Mouse (Mus musculus) neural tube, embryonic 12.5 days (tissue): ENCODE data around the gene 4930402H24Rik. TPM values are rescaled to one million over a fixed set of nuclear protein-coding genes. Genes with fewer than 3 reads are reported as not detected.

ENCODE experiments used
- ATAC-seq: fragments of 200-750 bp; cut with Nextera tagmentation; 2 replicates; pipeline ENCODE4 v1.8.0; 2017; ENCODE audit warnings: low read depth, mild to moderate bottlenecking, moderate TSS enrichment, moderate library complexity; ENCODE audit not compliant: low FRiP score
- H3K27ac ChIP-seq: fragments of 300-500 bp; sonication (generic); 2 replicates; pipeline ENCODE4 v1.5.1; 2016
- H3K27me3 ChIP-seq: fragments of 300-500 bp; sonication (generic); replicated peaks from 2 replicates; pipeline ENCODE4 v1.6.1; 2016; ENCODE audit warnings: mild to moderate bottlenecking
- H3K36me3 ChIP-seq: fragments of 300-500 bp; sonication (generic); 2 replicates; pipeline ENCODE4 v1.6.1; 2016; ENCODE audit warnings: mild to moderate bottlenecking
- H3K4me1 ChIP-seq: fragments of 300-500 bp; sonication (generic); 2 replicates; pipeline ENCODE4 v1.6.1; 2016
- H3K4me2 ChIP-seq: fragments of 300-500 bp; sonication (generic); replicated peaks from 2 replicates; pipeline ENCODE4 v1.6.1; 2016; ENCODE audit warnings: mild to moderate bottlenecking
- H3K4me3 ChIP-seq: fragments of 300-500 bp; sonication (generic); 2 replicates; pipeline ENCODE4 v1.5.1; 2016
- H3K9ac ChIP-seq: fragments of 300-500 bp; sonication (generic); 2 replicates; pipeline ENCODE4 v1.6.1; 2016; ENCODE audit warnings: mild to moderate bottlenecking
- H3K9me3 ChIP-seq: fragments of 300-500 bp; sonication (generic); 2 replicates; pipeline ENCODE4 v1.6.1; 2016; ENCODE audit warnings: mild to moderate bottlenecking
- WGBS: fragments of 180-500 bp; shearing (Covaris S2); methylation state at CpG from one replicate; pipeline ENCODE4 v1.1.7; 2016; 5-methylcytosine and 5-hydroxymethylcytosine counted together
- polyA plus RNA-seq: library from polyadenylated mRNA; unstranded; fragments of >200 nt; fragmentation: Nextera tagmentation; extraction: Ambion mirVana; gene quantifications from 2 replicates; pipeline ENCODE4 v1.2.1, GENCODE M21; 2016

4930402H24Rik gene
- polyA plus RNA-seq, 1 experiment from 2014 or later = 86.6 TPM

DNA sequence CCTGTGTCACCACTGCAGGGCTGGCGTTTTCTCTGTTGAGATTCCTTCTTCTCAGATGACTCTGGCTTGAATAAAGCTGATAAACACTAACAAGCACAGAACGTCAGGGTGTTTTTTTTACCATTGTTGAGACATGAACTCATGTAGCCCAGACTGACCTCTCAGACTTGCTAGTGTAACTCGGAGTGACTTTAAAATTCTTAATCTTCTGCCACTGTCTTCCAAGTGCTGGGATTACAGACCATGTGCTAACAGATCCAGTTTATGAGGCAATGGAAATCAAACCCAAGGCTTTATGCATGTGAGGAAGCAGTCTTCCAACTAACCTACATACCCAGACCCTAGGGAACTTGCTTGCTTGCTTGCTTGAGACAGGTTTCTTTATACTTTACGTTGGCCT is 56.5 kb downstream of the 4930402H24Rik start:
- 0 out of 2 replicates have a peak, but pooled peaks cover 3% of the 10 kb centered on the region for H3K27me3 ChIP-seq
- H3K4me2 ChIP-seq = no peak overlapping the region
- H3K36me3 ChIP-seq = no peaks in the 10 kb centered on the region
- no peaks in the 10 kb centered on the region for H3K9me3 ChIP-seq
- H3K27ac ChIP-seq = no peak overlapping the region
- no peak overlapping the region for H3K9ac ChIP-seq
- H3K4me1 ChIP-seq = no peaks in the 10 kb centered on the region
- no peak overlapping the region for H3K4me3 ChIP-seq
- ATAC-seq = no peak
- WGBS = 82% methylated on average over 4 of the region's 4 CpGs

- H3K27me3 ChIP-seq = 0 out of 2 replicates have a peak, but pooled peaks cover 3% of the 10 kb centered on the region
- H3K4me2 ChIP-seq = no peak overlapping the region
- no peaks in the 10 kb centered on the region for H3K9me3 ChIP-seq
- H3K9ac ChIP-seq = no peak overlapping the region
- no peaks in the 10 kb centered on the region for H3K36me3 ChIP-seq
- H3K4me1 ChIP-seq = no peaks in the 10 kb centered on the region
- no peak overlapping the region for H3K4me3 ChIP-seq
- no peak overlapping the region for H3K27ac ChIP-seq
- ATAC-seq = no peak
- 90% methylated on average over 4 of the region's 4 CpGs for WGBS
These were observed 57.9 kb downstream of the 4930402H24Rik start for GRCm38 (mm10) chr2:130848313-130848712.

GRCm38 (mm10) chr2:130843623-130844022 is 62.6 kb downstream of the 4930402H24Rik start:
- H3K4me3 ChIP-seq = no peak overlapping the region
- no peaks in the 10 kb centered on the region for H3K27me3 ChIP-seq
- H3K36me3 ChIP-seq = no peaks in the 10 kb centered on the region
- H3K9me3 ChIP-seq = no peaks in the 10 kb centered on the region
- ATAC-seq = no peak
- no peaks in the 10 kb centered on the region for H3K4me1 ChIP-seq
- H3K4me2 ChIP-seq = no peak overlapping the region
- 64% methylated on average over 2 of the region's 2 CpGs for WGBS
- H3K27ac ChIP-seq = no peak overlapping the region
- H3K9ac ChIP-seq = no peak overlapping the region

GRCm38 (mm10) chr2:130840846-130841245 is 65.4 kb downstream of the 4930402H24Rik start:
- Histone ChIP-seq H3K9ac (peak overlapping the region; percentile 42; the same call in 1 of the 2 replicates), H3K4me1 (peaks cover 4% of the 10 kb centered on the region), H3K36me3 (peaks cover 5% of the 10 kb centered on the region; the same call in 1 of the 2 replicates), H3K4me2 (peak overlapping the region; percentile 81), H3K27me3 (no peaks in the 10 kb centered on the region), H3K27ac (peak overlapping the region; percentile 62), H3K9me3 (no peaks in the 10 kb centered on the region), H3K4me3 (peak overlapping the region; percentile 96; the same call in 1 of the 2 replicates)
- peak; percentile 82 for ATAC-seq
- WGBS = 1% methylated on average over 4 of the region's 4 CpGs

GRCm38 (mm10) chr2:130839874-130840661 is 66.1 kb downstream of the 4930402H24Rik start:
- H3K9me3 ChIP-seq = no peaks in the 10 kb centered on the region
- peak overlapping the region; percentile 91 for H3K9ac ChIP-seq
- H3K27me3 ChIP-seq = no peaks in the 10 kb centered on the region
- ATAC-seq = peak; percentile 88
- H3K27ac ChIP-seq = peak overlapping the region; percentile 96
- peaks cover 7% of the 10 kb centered on the region; the same call in 1 of the 2 replicates for H3K36me3 ChIP-seq
- WGBS = under 1% methylated on average over 76 of the region's 77 CpGs
- H3K4me2 ChIP-seq = peak overlapping the region; percentile 81
- H3K4me1 ChIP-seq = peaks cover 4% of the 10 kb centered on the region
- peak overlapping the region; percentile 96 for H3K4me3 ChIP-seq

GRCm38 (mm10) chr2:130839528-130839873 is 66.7 kb downstream of the 4930402H24Rik start:
- peak overlapping the region; percentile 91 for H3K9ac ChIP-seq
- H3K4me3 ChIP-seq = peak overlapping the region; percentile 96
- peak overlapping the region; percentile 96 for H3K27ac ChIP-seq
- peaks cover 12% of the 10 kb centered on the region; the same call in 1 of the 2 replicates for H3K36me3 ChIP-seq
- peak overlapping the region; percentile 81 for H3K4me2 ChIP-seq
- peak; percentile 51 for ATAC-seq
- no peaks in the 10 kb centered on the region for H3K27me3 ChIP-seq
- peaks cover 4% of the 10 kb centered on the region for H3K4me1 ChIP-seq
- 1% methylated on average over 19 of the region's 19 CpGs for WGBS
- H3K9me3 ChIP-seq = no peaks in the 10 kb centered on the region

DNA sequence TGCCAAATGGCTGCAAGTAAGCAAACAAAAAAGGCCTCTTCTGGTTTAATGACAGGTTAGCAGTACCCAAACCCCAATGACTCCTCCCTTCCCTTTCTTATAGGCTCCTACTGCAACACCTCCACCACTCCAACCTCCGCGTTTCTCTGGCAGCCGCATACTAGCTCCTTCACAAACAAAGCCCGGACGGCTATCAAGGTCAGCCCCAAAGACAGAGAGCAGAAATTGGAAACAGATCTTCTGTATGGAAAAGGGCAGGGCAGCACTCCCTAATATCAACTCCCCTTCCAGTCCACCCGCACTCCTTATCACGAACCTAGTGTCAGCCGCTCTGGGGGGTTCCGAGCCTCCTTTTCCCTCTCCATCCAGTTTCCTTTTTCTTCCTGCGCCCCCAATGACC is 67.1 kb downstream of the 4930402H24Rik start:
- H3K9me3 ChIP-seq = no peaks in the 10 kb centered on the region
- peak overlapping the region; percentile 96 for H3K4me3 ChIP-seq
- peak overlapping the region; percentile 81 for H3K4me2 ChIP-seq
- H3K36me3 ChIP-seq = peaks cover 12% of the 10 kb centered on the region; the same call in 1 of the 2 replicates
- H3K9ac ChIP-seq = peak overlapping the region; percentile 91
- no peaks in the 10 kb centered on the region for H3K27me3 ChIP-seq
- peaks cover 4% of the 10 kb centered on the region for H3K4me1 ChIP-seq
- no peak for ATAC-seq
- peak overlapping the region; percentile 96 for H3K27ac ChIP-seq
- 2% methylated on average over 10 of the region's 10 CpGs for WGBS

GRCm38 (mm10) chr2:130838131-130838530 is 68.1 kb downstream of the 4930402H24Rik start:
- Histone ChIP-seq H3K27ac (no peak overlapping the region), H3K9me3 (no peaks in the 10 kb centered on the region), H3K36me3 (peaks cover 12% of the 10 kb centered on the region; the same call in 1 of the 2 replicates), H3K4me3 (peak overlapping the region; percentile 96), H3K27me3 (no peaks in the 10 kb centered on the region), H3K4me2 (peak overlapping the region; percentile 81), H3K9ac (peak overlapping the region; percentile 91; the same call in 1 of the 2 replicates), H3K4me1 (peaks cover 8% of the 10 kb centered on the region)
- WGBS = 85% methylated on average over 1 of the region's 1 CpGs
- ATAC-seq = no peak

DNA sequence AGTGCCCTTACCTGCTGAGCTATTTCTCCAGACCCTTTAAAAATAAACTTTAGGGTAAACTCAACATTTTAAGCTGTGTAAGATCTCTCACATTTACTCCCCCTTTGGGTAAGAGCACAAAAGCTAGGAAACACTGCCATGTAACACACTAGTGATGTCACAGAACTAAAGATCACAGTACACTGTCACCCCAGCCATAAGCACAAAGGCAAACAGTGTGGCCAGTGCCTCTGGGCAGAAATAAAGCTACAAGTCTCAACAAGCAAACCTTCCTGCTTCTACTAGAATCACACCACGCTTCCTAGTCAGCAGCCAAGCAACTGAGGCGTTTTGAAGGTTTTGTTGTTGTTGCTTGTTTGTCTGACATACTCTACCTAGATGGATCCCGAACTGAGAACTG is 72.5 kb downstream of the 4930402H24Rik start:
- H3K36me3 ChIP-seq = peaks cover 33% of the 10 kb centered on the region; the same call in 1 of the 2 replicates
- no peak for ATAC-seq
- H3K27me3 ChIP-seq = no peaks in the 10 kb centered on the region
- no peak overlapping the region for H3K4me3 ChIP-seq
- 78% methylated on average over 3 of the region's 3 CpGs for WGBS
- H3K27ac ChIP-seq = no peak overlapping the region
- peaks cover 8% of the 10 kb centered on the region for H3K4me1 ChIP-seq
- H3K4me2 ChIP-seq = no peak overlapping the region
- no peaks in the 10 kb centered on the region for H3K9me3 ChIP-seq
- H3K9ac ChIP-seq = no peak overlapping the region

- Histone ChIP-seq H3K4me2 (no peak overlapping the region), H3K36me3 (peaks cover 35% of the 10 kb centered on the region; the same call in 1 of the 2 replicates), H3K9ac (no peak overlapping the region), H3K27me3 (no peaks in the 10 kb centered on the region), H3K4me1 (peaks cover 4% of the 10 kb centered on the region; the same call in 1 of the 2 replicates), H3K9me3 (no peaks in the 10 kb centered on the region), H3K4me3 (no peak overlapping the region), H3K27ac (no peak overlapping the region)
- WGBS = 74% methylated on average over 1 of the region's 1 CpGs
- no peak for ATAC-seq
These were observed 73.6 kb downstream of the 4930402H24Rik start for GRCm38 (mm10) chr2:130832582-130832981.

DNA sequence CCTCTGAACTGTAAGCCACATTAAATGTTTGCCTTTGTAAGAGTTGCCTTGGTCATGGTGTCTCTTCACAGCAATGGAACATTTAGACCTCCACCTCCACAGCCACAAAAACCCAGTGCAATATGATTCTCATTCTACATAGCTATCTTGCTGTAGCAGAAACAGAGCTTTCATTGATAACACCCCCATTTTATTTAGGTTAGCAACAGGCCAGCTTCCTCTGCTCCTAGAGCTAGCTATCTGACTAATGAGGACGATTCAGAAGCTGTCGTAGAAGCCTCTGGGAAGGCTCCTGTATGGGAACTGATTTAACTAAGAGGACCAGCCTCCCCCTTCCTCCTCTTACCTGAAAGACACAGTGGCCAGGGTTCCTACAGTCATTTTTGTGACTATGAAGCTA is 74.2 kb downstream of the 4930402H24Rik start:
- Histone ChIP-seq H3K27ac (no peak overlapping the region), H3K36me3 (peaks cover 30% of the 10 kb centered on the region; the same call in 1 of the 2 replicates), H3K4me1 (peaks cover 7% of the 10 kb centered on the region), H3K27me3 (no peaks in the 10 kb centered on the region), H3K4me2 (no peak overlapping the region), H3K9me3 (no peaks in the 10 kb centered on the region), H3K9ac (no peak overlapping the region), H3K4me3 (no peak overlapping the region)
- ATAC-seq = no peak
- WGBS = 80% methylated on average over 2 of the region's 2 CpGs

DNA sequence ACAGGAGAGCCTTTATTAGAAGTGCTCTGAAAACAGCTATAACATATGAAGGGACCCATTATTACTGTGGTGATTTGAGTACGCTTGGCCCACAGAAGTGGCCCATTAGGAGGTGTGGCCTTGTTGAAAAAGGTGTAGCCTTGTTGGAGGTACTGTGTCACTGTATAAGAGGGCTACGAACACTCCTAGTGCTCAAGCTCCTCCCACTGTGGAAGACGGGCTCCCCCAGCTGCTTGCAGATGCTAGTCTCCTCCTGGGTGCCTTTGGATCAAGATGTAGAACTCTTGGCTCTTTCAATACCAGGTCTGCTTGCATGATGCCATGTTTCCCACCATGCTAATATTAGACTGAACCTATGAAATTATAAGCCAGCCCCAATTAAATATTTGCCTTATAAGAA is 76.0 kb downstream of the 4930402H24Rik start:
- H3K9ac ChIP-seq = no peak overlapping the region
- H3K27me3 ChIP-seq = no peaks in the 10 kb centered on the region
- no peak for ATAC-seq
- H3K9me3 ChIP-seq = no peaks in the 10 kb centered on the region
- H3K36me3 ChIP-seq = peaks cover 36% of the 10 kb centered on the region; the same call in 1 of the 2 replicates
- H3K4me1 ChIP-seq = peaks cover 13% of the 10 kb centered on the region
- H3K4me2 ChIP-seq = no peak overlapping the region
- H3K27ac ChIP-seq = no peak overlapping the region
- WGBS = 92% methylated on average over 3 of the region's 3 CpGs
- no peak overlapping the region for H3K4me3 ChIP-seq
